Mouse (Mus musculus) embryo, embryonic 11.5 days (tissue): Measurements from ENCODE around the gene Susd5.
"Not testable (repeated sequence)": the region's sequence is repeated elsewhere in the genome, so short reads cannot be mapped to it uniquely, and the experiment has no call there.

Experiments
- DNase-seq: peaks from one replicate; pipeline ENCODE4 v3.0.0-alpha.2; 2012; ENCODE audit warnings: low read depth, low spot score

Gene Susd5

GRCm38 (mm10) chr9:114069372-114069771 lies 12.4 kb downstream of the Susd5 start:
- DNase-seq, result no peak

DNA sequence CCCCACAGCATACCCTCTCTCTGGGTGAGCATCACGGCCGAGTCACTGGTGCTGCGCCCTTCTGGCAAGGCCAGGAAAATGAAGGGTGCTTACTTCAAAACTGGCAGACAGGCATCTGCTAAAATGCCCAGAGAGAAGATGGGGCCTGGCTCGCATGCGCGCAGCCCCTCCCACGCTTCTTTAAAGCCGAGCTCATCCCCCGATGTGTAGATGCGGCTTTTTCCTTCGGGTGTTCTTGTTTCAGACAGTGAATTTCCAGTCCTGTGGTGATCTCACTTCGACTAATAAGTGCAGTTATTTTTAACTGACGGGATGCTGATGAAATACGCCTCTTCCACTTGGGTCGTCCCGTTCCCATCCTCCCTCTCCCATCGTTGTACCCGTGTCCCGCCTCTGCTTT lies 16.7 kb downstream of the Susd5 start:
- no peak for DNase-seq

GRCm38 (mm10) chr9:114086422-114086821 lies 29.5 kb downstream of the Susd5 start:
- DNase-seq, result no peak

DNA sequence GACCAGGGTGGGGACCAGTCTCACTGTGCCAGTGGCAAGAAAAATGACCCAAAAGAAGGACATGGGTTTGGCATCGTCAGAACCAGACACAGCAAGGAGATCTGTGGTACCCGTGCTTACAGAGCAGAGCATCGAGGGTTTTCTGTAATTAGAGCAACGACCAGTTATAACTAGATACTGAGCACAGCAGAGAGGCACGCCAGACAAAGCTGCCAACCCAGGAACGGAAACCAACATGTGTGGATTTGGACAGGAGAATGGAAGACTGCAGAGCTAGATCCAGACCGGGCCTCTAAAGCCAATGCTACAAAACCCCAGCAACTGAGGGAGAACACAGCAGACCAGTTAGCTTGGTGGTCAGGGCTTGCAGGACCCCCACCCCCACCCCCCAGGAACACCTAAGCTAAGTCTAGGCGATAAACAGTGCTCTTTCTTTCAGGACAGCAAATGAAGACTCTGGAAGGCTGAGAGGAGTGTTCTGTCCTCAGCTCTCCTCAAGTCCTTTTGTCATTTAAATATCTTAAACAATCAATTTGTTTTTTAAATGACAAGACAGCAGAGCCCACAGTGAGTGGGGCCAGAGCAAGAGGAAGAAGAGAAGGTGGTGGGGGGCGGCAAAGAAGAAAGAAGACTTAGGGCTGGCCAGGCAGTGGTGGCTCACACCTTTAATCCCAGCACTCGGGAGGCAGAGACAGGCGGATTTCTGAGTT lies 30.3 kb downstream of the Susd5 start:
- DNase-seq, result no peak

DNA sequence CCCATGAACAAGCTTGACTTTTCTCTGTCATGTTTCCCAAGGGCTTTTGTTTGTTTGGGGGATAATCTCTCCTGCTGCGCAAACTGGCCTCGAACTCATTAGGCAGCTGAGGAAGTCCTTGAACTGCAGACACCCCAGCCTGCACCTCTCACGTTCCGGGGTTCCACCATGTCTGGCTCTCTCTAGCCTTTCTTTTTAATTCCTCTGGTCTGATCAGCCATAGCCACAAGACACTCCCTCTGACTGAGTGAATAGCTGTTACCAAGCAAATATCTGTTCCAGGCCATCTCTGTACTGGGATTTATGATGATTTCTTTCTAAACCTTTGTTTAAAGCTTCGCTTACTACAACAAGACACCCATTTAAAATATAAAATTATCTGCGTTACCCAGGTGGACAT lies 31.9 kb downstream of the Susd5 start:
- not testable (repeated sequence) for DNase-seq

DNA sequence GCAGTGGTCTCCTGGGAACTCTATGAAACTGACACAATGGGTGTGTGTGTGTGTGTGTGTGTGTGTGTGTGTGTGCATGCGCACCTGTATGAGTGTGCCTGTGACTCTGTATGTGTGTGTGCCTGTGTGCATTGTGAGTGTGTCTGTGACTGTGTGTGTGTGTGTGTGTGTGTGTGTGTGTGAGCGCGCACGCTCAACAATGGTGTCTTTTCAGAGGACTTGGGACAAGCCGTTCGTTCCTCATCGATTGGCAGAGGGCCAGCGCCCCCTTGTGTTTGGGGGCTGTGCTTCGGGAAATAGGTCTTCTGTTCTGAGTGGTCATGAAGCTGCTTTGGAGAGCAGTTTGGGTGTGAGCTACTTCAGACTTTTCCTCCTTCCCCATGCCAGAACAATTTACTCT lies 35.2 kb downstream of the Susd5 start:
- DNase-seq, result peak; percentile 47

DNA sequence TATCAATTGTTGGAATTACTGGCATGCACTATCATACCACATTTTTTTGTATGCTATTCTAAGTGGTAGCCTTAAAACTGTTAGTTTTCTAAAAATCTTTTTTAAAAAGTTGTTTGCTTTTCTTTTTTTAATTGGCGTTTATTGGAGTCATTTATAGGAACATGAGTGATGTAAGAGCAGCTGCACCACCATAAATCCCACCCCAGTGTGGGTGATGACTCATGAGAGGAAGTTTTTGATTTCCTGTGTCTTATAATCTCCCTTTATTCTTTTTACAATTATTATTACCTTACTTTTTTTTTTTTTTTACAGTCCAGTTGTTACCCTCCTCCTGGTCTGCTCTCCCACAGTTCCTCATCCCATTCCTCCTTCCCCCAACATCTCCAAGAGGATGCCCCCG lies 37.9 kb downstream of the Susd5 start:
- DNase-seq, result no peak

DNA sequence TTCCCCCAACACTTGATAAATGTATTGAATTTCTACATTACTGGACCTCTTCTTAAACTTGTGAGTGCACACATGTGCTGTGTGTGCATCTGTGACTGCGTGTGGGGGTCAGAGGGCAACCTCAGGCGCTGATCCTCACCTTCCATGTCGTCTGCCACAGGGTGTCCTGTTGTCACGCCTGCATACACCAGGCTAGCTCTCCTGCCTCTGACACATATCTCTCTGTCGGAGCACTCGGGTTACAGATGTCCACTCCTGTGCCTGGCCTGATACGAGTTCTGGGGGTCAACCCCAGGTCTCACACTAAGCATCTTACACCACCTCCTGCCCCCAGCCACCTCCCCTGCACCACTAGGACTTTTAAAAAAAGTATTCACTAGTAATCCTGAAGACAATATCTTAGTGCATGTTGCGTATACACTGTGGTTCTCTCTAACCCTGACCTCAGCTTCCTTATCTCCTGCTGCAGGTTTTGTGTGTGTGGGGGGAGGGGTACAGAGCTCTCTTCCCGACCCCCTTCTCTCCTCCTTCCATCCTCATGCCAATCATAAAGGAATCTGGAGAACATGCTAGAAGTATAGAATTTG lies 41.9 kb downstream of the Susd5 start:
- no peak for DNase-seq

- DNase-seq, result no peak
Measured at GRCm38 (mm10) chr9:114110268-114110667, 53.3 kb downstream of the Susd5 start.

- no peak for DNase-seq
Measured at GRCm38 (mm10) chr9:114111161-114111560, 54.2 kb downstream of the Susd5 start.

GRCm38 (mm10) chr9:114112226-114112625 lies 55.3 kb downstream of the Susd5 start:
- no peak for DNase-seq

GRCm38 (mm10) chr9:114113911-114114623 lies 57.1 kb downstream of the Susd5 start:
- DNase-seq, result no peak

- DNase-seq, result peak; percentile 40
Measured at GRCm38 (mm10) chr9:114116672-114117071, 59.7 kb downstream of the Susd5 start.

DNA sequence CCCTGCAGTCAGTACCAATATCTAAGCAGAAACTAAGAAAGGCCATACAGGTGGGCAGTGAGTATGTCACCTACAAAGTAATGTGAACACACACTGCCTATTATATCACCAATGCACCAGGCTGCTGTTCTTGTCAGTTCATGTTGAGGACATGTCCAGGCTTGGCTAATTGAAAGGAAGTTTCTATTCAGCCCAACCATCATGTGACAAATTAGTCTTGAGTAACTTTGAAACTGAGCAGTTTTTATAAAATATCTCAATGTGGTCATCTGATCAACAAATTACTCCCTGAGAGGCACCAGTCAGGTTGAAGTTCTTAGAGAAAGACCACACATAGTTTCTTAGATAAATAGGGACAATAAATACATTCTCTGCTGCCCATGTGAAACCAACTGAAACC lies 65.9 kb downstream of the Susd5 start:
- not testable (repeated sequence) for DNase-seq

GRCm38 (mm10) chr9:114129273-114129835 lies 72.4 kb downstream of the Susd5 start:
- not testable (repeated sequence) for DNase-seq
